Mouse (Mus musculus) activated CD4-positive, CD25-positive, alpha-beta regulatory T cell, adult 9 weeks (primary cell): Measurements from ENCODE around the gene Gm13304. TPM values are rescaled to one million over a fixed set of nuclear protein-coding genes. Genes with fewer than 3 reads are reported as not detected.

Experiments
- polyA plus RNA-seq: library from polyadenylated mRNA; unstranded; fragments of 100-300 nt; shearing (Covaris generic); gene quantifications from one replicate; pipeline ENCODE4 v1.2.1, GENCODE M21; 2017

Gene Gm13304
- polyA plus RNA-seq = not detected

DNA sequence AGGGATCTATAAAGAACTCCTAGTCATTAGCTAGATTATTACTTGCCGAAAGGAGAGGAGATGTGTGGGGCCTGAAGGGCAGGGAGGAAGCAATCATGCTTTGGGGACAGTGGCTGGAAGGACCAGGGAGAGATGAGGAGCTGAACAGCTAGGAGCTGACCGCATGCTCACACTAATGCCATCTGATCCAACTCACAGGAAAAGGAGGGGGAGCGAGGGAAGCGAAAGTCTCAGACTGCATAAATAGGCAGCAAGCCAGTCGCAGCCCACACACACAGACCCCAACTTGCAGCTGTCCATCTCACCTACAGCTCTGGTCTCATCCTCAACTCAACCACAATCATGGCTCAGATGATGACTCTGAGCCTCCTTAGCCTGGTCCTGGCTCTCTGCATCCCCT, at the start of gene Gm13304:
Gene Gm13304 (plus strand): TSS at position 301 of the 400 bp plus-strand sequence.

DNA sequence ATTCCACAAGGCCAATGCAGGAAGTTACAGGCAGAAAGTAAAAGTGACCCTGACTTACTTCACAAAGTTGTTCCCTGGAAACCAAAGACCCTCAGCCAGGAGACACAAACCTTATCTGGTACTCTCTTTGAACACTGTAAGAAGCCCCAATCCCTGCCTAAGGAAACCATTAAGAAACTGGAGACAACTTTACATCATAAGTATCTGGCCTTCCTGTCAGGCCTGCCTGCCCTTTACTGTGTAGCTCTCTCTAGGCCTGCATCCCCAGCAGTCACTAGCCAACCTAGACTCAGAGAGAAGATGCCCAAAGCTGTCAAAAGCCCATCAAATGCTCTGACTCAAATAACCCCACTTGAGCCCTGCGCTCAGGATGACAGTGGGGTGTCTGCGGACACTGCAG, 23.7 kb upstream of the Gm13304 start, which contains the start of gene Gm3893:
Gene Gm3893 (plus strand): TSS at position 301 of the 400 bp plus-strand sequence.

DNA sequence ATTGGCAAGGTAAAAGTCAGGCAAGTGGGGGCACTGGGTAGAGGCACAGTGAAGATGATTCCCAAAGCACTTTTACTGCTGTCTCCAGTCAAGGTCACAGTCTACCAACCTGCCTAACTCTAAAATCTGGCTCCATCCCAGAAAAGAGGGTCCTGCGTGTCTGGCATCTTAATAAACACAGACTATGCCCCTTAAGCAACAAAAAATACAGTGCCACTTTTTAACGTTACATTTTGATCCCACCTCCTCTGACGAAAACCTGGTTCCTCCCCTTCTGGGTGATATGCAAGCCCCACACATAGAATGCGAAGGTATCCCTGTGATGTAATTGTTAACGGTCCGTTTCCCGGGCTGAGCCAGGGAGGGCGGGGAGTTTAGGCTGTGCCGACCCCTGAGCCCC, 38.5 kb downstream of the Gm13304 start, which contains the start of gene Gm13306:
Gene Gm13306 (plus strand): TSS at position 301 of the 400 bp plus-strand sequence.

Other genes with a start within 250 kb of the Gm13304 start
- not detected for gene Gm21541, start 211.2 kb upstream of the Gm13304 start, polyA plus RNA-seq
- 1.4 TPM for gene Gm20878, start 173.2 kb upstream of the Gm13304 start, polyA plus RNA-seq
- gene Fam205a4, start 148.8 kb upstream of the Gm13304 start, polyA plus RNA-seq = not detected
- gene Gm21093, start 80.1 kb upstream of the Gm13304 start, polyA plus RNA-seq = not detected
- gene Gm3893, start 23.6 kb upstream of the Gm13304 start, polyA plus RNA-seq = not detected
- not detected for gene Gm13306, start 38.6 kb downstream of the Gm13304 start, polyA plus RNA-seq
- gene Gm13305, start 53.8 kb downstream of the Gm13304 start, polyA plus RNA-seq = not detected
- gene Gm10600, start 125.8 kb downstream of the Gm13304 start, polyA plus RNA-seq = not detected
- not detected for gene Ccl21b, start 140.9 kb downstream of the Gm13304 start, polyA plus RNA-seq
- not detected for gene Gm21953, start 179.4 kb downstream of the Gm13304 start, polyA plus RNA-seq
- gene Fam205a3, start 203.5 kb downstream of the Gm13304 start, polyA plus RNA-seq = not detected